Mouse (Mus musculus): ENCODE data around the gene Slc25a42. TPM values are rescaled to one million over a fixed set of nuclear protein-coding genes. Genes with fewer than 3 reads are reported as not detected.

Slc25a42 gene
- polyA plus RNA-seq, 1 experiment from 2014 or later, result 5.8 TPM

- Histone ChIP-seq H3K9me3 (no peaks in the 10 kb centered on the region), H3K27me3 (ENCODE audit: insufficient read depth, poor library complexity, severe bottlenecking) (peaks cover 10% of the 10 kb centered on the region; the same call in 1 of the 2 replicates), H3K4me1 (peaks cover 17% of the 10 kb centered on the region), H3K27ac (peak overlapping the region; percentile 30; the same call in 1 of the 2 replicates), H3K4me3 (no peak overlapping the region), H3K36me3 (no peaks in the 10 kb centered on the region)
- no peak for DNase-seq (ENCODE audit: low spot score)
- WGBS, result 28% methylated on average over 8 of the region's 8 CpGs
These were observed 1.6 kb downstream of the Slc25a42 start for GRCm38 (mm10) chr8:70210538-70210937.

GRCm38 (mm10) chr8:70208130-70208529, 4.0 kb downstream of the Slc25a42 start:
- 38% methylated on average over 1 of the region's 1 CpGs for WGBS
- Histone ChIP-seq H3K9me3 (no peaks in the 10 kb centered on the region), H3K36me3 (no peaks in the 10 kb centered on the region), H3K27ac (0 out of 2 replicates have a peak overlapping the region, but pooled peaks have one; percentile 5), H3K4me3 (no peak overlapping the region), H3K27me3 (ENCODE audit: insufficient read depth, poor library complexity, severe bottlenecking) (peaks cover 10% of the 10 kb centered on the region; the same call in 1 of the 2 replicates), H3K4me1 (peaks cover 27% of the 10 kb centered on the region)
- no peak for DNase-seq (ENCODE audit: low spot score)

GRCm38 (mm10) chr8:70204757-70205156, 7.3 kb downstream of the Slc25a42 start:
- Histone ChIP-seq H3K4me1 (peaks cover 23% of the 10 kb centered on the region), H3K4me3 (no peak overlapping the region), H3K36me3 (no peaks in the 10 kb centered on the region), H3K27ac (peak overlapping the region; percentile 54; the same call in 1 of the 2 replicates), H3K27me3 (ENCODE audit: insufficient read depth, poor library complexity, severe bottlenecking) (no peaks in the 10 kb centered on the region), H3K9me3 (no peaks in the 10 kb centered on the region)
- no peak for DNase-seq (ENCODE audit: low spot score)
- 41% methylated on average over 1 of the region's 1 CpGs for WGBS

- H3K4me3 ChIP-seq, result no peak overlapping the region
These were observed 9.0 kb downstream of the Slc25a42 start for GRCm38 (mm10) chr8:70203072-70203471.

GRCm38 (mm10) chr8:70201417-70201816, 10.7 kb downstream of the Slc25a42 start:
- Histone ChIP-seq H3K36me3 (no peaks in the 10 kb centered on the region), H3K27ac (no peak overlapping the region), H3K27me3 (ENCODE audit: insufficient read depth, poor library complexity, severe bottlenecking) (peaks cover 8% of the 10 kb centered on the region; the same call in 1 of the 2 replicates), H3K4me1 (peaks cover 32% of the 10 kb centered on the region), H3K9me3 (no peaks in the 10 kb centered on the region), H3K4me3 (no peak overlapping the region)
- DNase-seq (ENCODE audit: low spot score), result no peak
- 53% methylated on average over 3 of the region's 3 CpGs for WGBS

More at GRCm38 (mm10) chr8:70203072-70203471, 9.0 kb downstream of the Slc25a42 start:
- peak overlapping the region; percentile 54; the same call in 1 of the 2 replicates for H3K27ac ChIP-seq
- 66% methylated on average over 4 of the region's 4 CpGs for WGBS
- no peaks in the 10 kb centered on the region for H3K36me3 ChIP-seq
- no peaks in the 10 kb centered on the region for H3K9me3 ChIP-seq
- peaks cover 5% of the 10 kb centered on the region; the same call in 1 of the 2 replicates for H3K27me3 ChIP-seq (ENCODE audit: insufficient read depth, poor library complexity, severe bottlenecking)
- H3K4me1 ChIP-seq, result peaks cover 25% of the 10 kb centered on the region
- no peak for DNase-seq (ENCODE audit: low spot score)

- WGBS, result 72% methylated on average over 5 of the region's 5 CpGs
- Histone ChIP-seq H3K27me3 (ENCODE audit: insufficient read depth, poor library complexity, severe bottlenecking) (peaks cover 8% of the 10 kb centered on the region; the same call in 1 of the 2 replicates), H3K27ac (no peak overlapping the region), H3K4me1 (peaks cover 33% of the 10 kb centered on the region), H3K4me3 (no peak overlapping the region), H3K9me3 (no peaks in the 10 kb centered on the region), H3K36me3 (no peaks in the 10 kb centered on the region)
- no peak for DNase-seq (ENCODE audit: low spot score)
These were observed 11.9 kb downstream of the Slc25a42 start for GRCm38 (mm10) chr8:70200098-70200681.

- Histone ChIP-seq H3K27me3 (ENCODE audit: insufficient read depth, poor library complexity, severe bottlenecking) (peaks cover 8% of the 10 kb centered on the region; the same call in 1 of the 2 replicates), H3K27ac (no peak overlapping the region), H3K36me3 (peaks cover 3% of the 10 kb centered on the region; the same call in 1 of the 2 replicates), H3K4me1 (peaks cover 32% of the 10 kb centered on the region), H3K4me3 (no peak overlapping the region), H3K9me3 (no peaks in the 10 kb centered on the region)
- WGBS, result 57% methylated on average over 7 of the region's 7 CpGs
- DNase-seq (ENCODE audit: low spot score), result no peak
These were observed 14.5 kb downstream of the Slc25a42 start for GRCm38 (mm10) chr8:70197603-70198002.

- H3K36me3 ChIP-seq, result peaks cover 3% of the 10 kb centered on the region; the same call in 1 of the 2 replicates
- peaks cover 31% of the 10 kb centered on the region for H3K4me1 ChIP-seq
- H3K9me3 ChIP-seq, result no peaks in the 10 kb centered on the region
- no peak overlapping the region for H3K4me3 ChIP-seq
- peaks cover 8% of the 10 kb centered on the region; the same call in 1 of the 2 replicates for H3K27me3 ChIP-seq (ENCODE audit: insufficient read depth, poor library complexity, severe bottlenecking)
- no peak overlapping the region for H3K27ac ChIP-seq
- 76% methylated on average over 2 of the region's 2 CpGs for WGBS
- no peak for DNase-seq (ENCODE audit: low spot score)
These were observed 16.3 kb downstream of the Slc25a42 start for GRCm38 (mm10) chr8:70195762-70196161.

GRCm38 (mm10) chr8:70194191-70194590, 17.9 kb downstream of the Slc25a42 start:
- Histone ChIP-seq H3K27me3 (ENCODE audit: insufficient read depth, poor library complexity, severe bottlenecking) (peaks cover 9% of the 10 kb centered on the region; the same call in 1 of the 2 replicates), H3K27ac (no peak overlapping the region), H3K4me1 (peaks cover 25% of the 10 kb centered on the region), H3K36me3 (peaks cover 6% of the 10 kb centered on the region; the same call in 1 of the 2 replicates), H3K9me3 (no peaks in the 10 kb centered on the region), H3K4me3 (no peak overlapping the region)
- 82% methylated on average over 3 of the region's 3 CpGs for WGBS
- no peak for DNase-seq (ENCODE audit: low spot score)

- H3K9me3 ChIP-seq, result no peaks in the 10 kb centered on the region
- no peak overlapping the region for H3K27ac ChIP-seq
- H3K36me3 ChIP-seq, result peaks cover 14% of the 10 kb centered on the region; the same call in 1 of the 2 replicates
- DNase-seq (ENCODE audit: low spot score), result no peak
- H3K4me1 ChIP-seq, result peaks cover 25% of the 10 kb centered on the region
- peaks cover 16% of the 10 kb centered on the region; the same call in 1 of the 2 replicates for H3K27me3 ChIP-seq (ENCODE audit: insufficient read depth, poor library complexity, severe bottlenecking)
- 67% methylated on average over 5 of the region's 5 CpGs for WGBS
- H3K4me3 ChIP-seq, result no peak overlapping the region
These were observed 18.9 kb downstream of the Slc25a42 start for GRCm38 (mm10) chr8:70193238-70193637.

- peaks cover 22% of the 10 kb centered on the region; the same call in 1 of the 2 replicates for H3K36me3 ChIP-seq
- no peak for DNase-seq (ENCODE audit: low spot score)
- peaks cover 13% of the 10 kb centered on the region for H3K27me3 ChIP-seq (ENCODE audit: insufficient read depth, poor library complexity, severe bottlenecking)
- no peaks in the 10 kb centered on the region for H3K9me3 ChIP-seq
- H3K4me3 ChIP-seq, result no peak overlapping the region
- 63% methylated on average over 7 of the region's 7 CpGs for WGBS
- no peak overlapping the region for H3K27ac ChIP-seq
- H3K4me1 ChIP-seq, result peaks cover 16% of the 10 kb centered on the region
These were observed 23.4 kb downstream of the Slc25a42 start for GRCm38 (mm10) chr8:70188707-70189106.

GRCm38 (mm10) chr8:70183194-70183593, 28.9 kb downstream of the Slc25a42 start:
- no peak overlapping the region for H3K27ac ChIP-seq

GRCm38 (mm10) chr8:70181903-70182252, 30.2 kb downstream of the Slc25a42 start:
- Histone ChIP-seq H3K36me3 (peaks cover 59% of the 10 kb centered on the region), H3K27me3 (ENCODE audit: insufficient read depth, poor library complexity, severe bottlenecking) (no peaks in the 10 kb centered on the region; the same call in 1 of the 2 replicates), H3K9me3 (no peaks in the 10 kb centered on the region), H3K27ac (no peak overlapping the region), H3K4me3 (no peak overlapping the region), H3K4me1 (peaks cover 21% of the 10 kb centered on the region)
- no peak for DNase-seq (ENCODE audit: low spot score)
- WGBS, result 39% methylated on average over 2 of the region's 2 CpGs

More at GRCm38 (mm10) chr8:70183194-70183593, 28.9 kb downstream of the Slc25a42 start:
- Histone ChIP-seq H3K36me3 (peaks cover 51% of the 10 kb centered on the region), H3K27me3 (ENCODE audit: insufficient read depth, poor library complexity, severe bottlenecking) (peaks cover under 1% of the 10 kb centered on the region; the same call in 1 of the 2 replicates), H3K4me1 (peaks cover 21% of the 10 kb centered on the region), H3K4me3 (no peak overlapping the region), H3K9me3 (no peaks in the 10 kb centered on the region)
- 84% methylated on average over 4 of the region's 4 CpGs for WGBS
- DNase-seq (ENCODE audit: low spot score), result no peak
